Mouse (Mus musculus): ENCODE data around the gene Kmt2c.
"Not testable (repeated sequence)": the region's sequence is repeated elsewhere in the genome, so short reads cannot be mapped to it uniquely, and the experiment has no call there.

Gene Kmt2c

GRCm38 (mm10) chr5:25515767-25516166 lies 17.2 kb upstream of the Kmt2c start, which contains the start of gene Cct8l1:
Gene Cct8l1 (plus strand): TSS chr5:25516067.
- DNase-seq (ENCODE audit: low spot score) = no peak

GRCm38 (mm10) chr5:25506041-25506440 lies 7.5 kb upstream of the Kmt2c start:
- no peak for DNase-seq (ENCODE audit: low spot score)

- no peak for DNase-seq (ENCODE audit: low spot score)
Measured at GRCm38 (mm10) chr5:25500686-25501085, 2.1 kb upstream of the Kmt2c start.

- peak; percentile 95 for DNase-seq (ENCODE audit: low spot score)
Measured at GRCm38 (mm10) chr5:25499423-25500398, 1.1 kb upstream of the Kmt2c start.

- DNase-seq (ENCODE audit: low spot score) = peak; percentile 81
Measured at GRCm38 (mm10) chr5:25498821-25499422, 339 bp upstream of the Kmt2c start.

- DNase-seq (ENCODE audit: low spot score) = peak; percentile 54
Measured at GRCm38 (mm10) chr5:25497720-25498345, 750 bp downstream of the Kmt2c start.

- no peak for DNase-seq (ENCODE audit: low spot score)
Measured at GRCm38 (mm10) chr5:25497369-25497719, 1.2 kb downstream of the Kmt2c start.

- DNase-seq (ENCODE audit: low spot score) = no peak
Measured at GRCm38 (mm10) chr5:25496652-25497051, 1.9 kb downstream of the Kmt2c start.

GRCm38 (mm10) chr5:25478863-25479262 lies 19.7 kb downstream of the Kmt2c start:
- no peak for DNase-seq (ENCODE audit: low spot score)

GRCm38 (mm10) chr5:25475789-25476188 lies 22.8 kb downstream of the Kmt2c start:
- DNase-seq (ENCODE audit: low spot score) = no peak

GRCm38 (mm10) chr5:25472070-25472469 lies 26.5 kb downstream of the Kmt2c start:
- no peak for DNase-seq (ENCODE audit: low spot score)

GRCm38 (mm10) chr5:25461956-25462355 lies 36.6 kb downstream of the Kmt2c start:
- DNase-seq (ENCODE audit: low spot score) = no peak

- not testable (repeated sequence) for DNase-seq (ENCODE audit: low spot score)
Measured at GRCm38 (mm10) chr5:25455432-25455831, 43.2 kb downstream of the Kmt2c start.

- DNase-seq (ENCODE audit: low spot score) = no peak
Measured at GRCm38 (mm10) chr5:25452691-25453090, 45.9 kb downstream of the Kmt2c start.

- no peak for DNase-seq (ENCODE audit: low spot score)
Measured at GRCm38 (mm10) chr5:25437508-25437907, 61.1 kb downstream of the Kmt2c start.

GRCm38 (mm10) chr5:25436081-25436480 lies 62.5 kb downstream of the Kmt2c start:
- peak; percentile 81 for DNase-seq (ENCODE audit: low spot score)

- no peak for DNase-seq (ENCODE audit: low spot score)
Measured at GRCm38 (mm10) chr5:25422576-25422975, 76.0 kb downstream of the Kmt2c start.

GRCm38 (mm10) chr5:25420601-25421000 lies 78.0 kb downstream of the Kmt2c start:
- peak; percentile 81 for DNase-seq (ENCODE audit: low spot score)

GRCm38 (mm10) chr5:25415382-25415781 lies 83.2 kb downstream of the Kmt2c start:
- DNase-seq (ENCODE audit: low spot score) = no peak

GRCm38 (mm10) chr5:25396727-25397126 lies 101.9 kb downstream of the Kmt2c start:
- DNase-seq (ENCODE audit: low spot score) = no peak

GRCm38 (mm10) chr5:25392655-25393054 lies 105.9 kb downstream of the Kmt2c start:
- no peak for DNase-seq (ENCODE audit: low spot score)

GRCm38 (mm10) chr5:25383581-25383980 lies 115.0 kb downstream of the Kmt2c start:
- no peak for DNase-seq (ENCODE audit: low spot score)

- DNase-seq (ENCODE audit: low spot score) = no peak
Measured at GRCm38 (mm10) chr5:25379188-25379587, 119.4 kb downstream of the Kmt2c start.
